Comparison of ENCODE assay signal across 18 mouse cellular contexts in the genomic region with DNA sequence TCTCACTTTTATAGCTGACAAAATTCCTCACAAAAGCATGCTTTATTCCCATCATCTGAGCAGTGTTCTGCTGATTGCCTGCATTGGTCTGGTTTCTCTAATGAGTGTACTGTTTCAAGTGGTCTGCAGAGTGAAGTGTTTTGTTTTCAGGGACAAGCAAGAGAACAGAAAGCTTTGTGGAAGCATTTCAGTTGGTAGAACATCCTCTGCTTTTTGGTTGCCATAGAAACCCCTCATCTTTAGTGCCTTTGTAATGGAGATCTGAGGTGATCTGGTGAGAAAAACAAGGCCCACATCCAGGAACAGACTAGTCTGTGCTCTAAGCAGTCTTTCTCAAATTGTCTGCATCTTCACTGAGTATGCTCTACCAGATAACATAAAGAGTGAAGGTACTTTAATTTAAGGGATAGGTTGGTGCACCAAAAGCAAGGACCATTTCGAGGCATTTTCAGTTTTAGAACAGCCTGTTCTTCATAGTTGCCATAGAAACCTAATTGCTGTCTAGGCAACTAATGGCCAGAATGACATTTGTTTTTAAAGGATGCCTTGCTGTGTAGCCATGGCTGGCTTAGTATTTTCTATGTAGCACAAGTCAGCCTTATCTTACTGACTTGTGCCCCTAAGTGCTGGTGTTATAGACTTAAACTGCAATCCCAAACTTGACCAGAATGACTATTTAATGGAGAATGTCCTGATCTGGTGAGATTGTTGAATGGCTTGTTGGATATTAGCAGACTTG. TPM values are rescaled to one million over a fixed set of nuclear protein-coding genes. Genes with fewer than 3 reads are reported as not detected.
A peak's percentile ranks its signal among the peaks of the same experiment; 100 is the strongest.
DNase-seq lines count a peak whose midpoint lies in the region; ATAC-seq lines count a peak whose summit lies in the region.
"Had no signal": no experiment of that assay in that cellular context is flagged by ENCODE, and none has a peak within 500 bp of the region (broad histone marks: within the 10 kb centered on the region; RNA-seq: fewer than 3 reads in every experiment).

No protein-coding gene starts in this region.

- intact Hi-C loops in heart, postnatal 36 days (cut with DNase I): no loop called here

- H3K4me3 ChIP-seq in midbrain, embryonic 12.5 days: no peak overlapping the region
- H3K4me3 ChIP-seq in midbrain, embryonic 10.5 days: no peak overlapping the region
- no peak overlapping the region for H3K4me3 ChIP-seq in hindbrain, embryonic 14.5 days (replicated peaks; ENCODE audit: low read length)
- no peak overlapping the region for H3K4me3 ChIP-seq in neural tube, embryonic 15.5 days (replicated peaks)
- H3K4me3 ChIP-seq: embryonic facial prominence, embryonic 10.5 days; liver, embryonic 13.5 days; megakaryocyte, embryonic 14.5 days had no signal

- H3K9ac ChIP-seq in midbrain, embryonic 12.5 days (replicated peaks): no peak overlapping the region
- H3K9ac ChIP-seq in hindbrain, embryonic 14.5 days: no peak overlapping the region
- H3K9ac ChIP-seq in neural tube, embryonic 15.5 days (replicated peaks): no peak overlapping the region
- H3K9ac ChIP-seq: liver, embryonic 13.5 days had no signal

- WGBS in midbrain, embryonic 12.5 days: 67% methylated on average over 1 of the region's 1 CpGs
- 73% methylated on average over 1 of the region's 1 CpGs for WGBS in midbrain, embryonic 10.5 days
- WGBS in hindbrain, embryonic 14.5 days: 25% methylated on average over 1 of the region's 1 CpGs
- 20% methylated on average over 1 of the region's 1 CpGs for WGBS in neural tube, embryonic 15.5 days

- no peaks in the 10 kb centered on the region for H3K9me3 ChIP-seq in midbrain, embryonic 12.5 days
- 0 out of 2 replicates have a peak, but pooled peaks cover 3% of the 10 kb centered on the region for H3K9me3 ChIP-seq in midbrain, embryonic 10.5 days (replicated peaks)
- no peaks in the 10 kb centered on the region for H3K9me3 ChIP-seq in hindbrain, embryonic 14.5 days (ENCODE audit: control insufficient read depth, low read length)
- no peaks in the 10 kb centered on the region for H3K9me3 ChIP-seq in neural tube, embryonic 15.5 days (replicated peaks)
- H3K9me3 ChIP-seq: embryonic facial prominence, embryonic 10.5 days; liver, embryonic 13.5 days had no signal

- no peak overlapping the region for H3K4me2 ChIP-seq in midbrain, embryonic 12.5 days (replicated peaks)
- H3K4me2 ChIP-seq in hindbrain, embryonic 14.5 days (replicated peaks): no peak overlapping the region
- H3K4me2 ChIP-seq in neural tube, embryonic 15.5 days: no peak overlapping the region
- H3K4me2 ChIP-seq: heart, embryonic 11.5 days; liver, embryonic 13.5 days had no signal

- no peaks in the 10 kb centered on the region for H3K27me3 ChIP-seq in midbrain, embryonic 12.5 days
- peaks cover 5% of the 10 kb centered on the region; the same call in 1 of the 2 replicates for H3K27me3 ChIP-seq in midbrain, embryonic 10.5 days (ENCODE audit: low read depth, poor library complexity, severe bottlenecking)
- H3K27me3 ChIP-seq in hindbrain, embryonic 14.5 days (ENCODE audit: control insufficient read depth, insufficient read depth, low read length): no peaks in the 10 kb centered on the region
- no peaks in the 10 kb centered on the region for H3K27me3 ChIP-seq in neural tube, embryonic 15.5 days (replicated peaks)
- H3K27me3 ChIP-seq: liver, embryonic 13.5 days; megakaryocyte, embryonic 14.5 days had no signal

- no peak for ATAC-seq in midbrain, embryonic 12.5 days (ENCODE audit: low FRiP score, low read depth)
- peak; percentile 60; the same call in 1 of the 2 replicates for ATAC-seq in hindbrain, embryonic 14.5 days (ENCODE audit: low FRiP score)
- peak; percentile 61 for ATAC-seq in neural tube, embryonic 15.5 days (ENCODE audit: low FRiP score)
- ATAC-seq: lung, postnatal 0 days had no signal

- no peaks in the 10 kb centered on the region for H3K4me1 ChIP-seq in midbrain, embryonic 12.5 days
- H3K4me1 ChIP-seq in midbrain, embryonic 10.5 days: 0 out of 2 replicates have a peak, but pooled peaks cover 6% of the 10 kb centered on the region
- no peaks in the 10 kb centered on the region for H3K4me1 ChIP-seq in hindbrain, embryonic 14.5 days (replicated peaks; ENCODE audit: control insufficient read depth, insufficient read depth, low read length)
- H3K4me1 ChIP-seq in neural tube, embryonic 15.5 days: no peaks in the 10 kb centered on the region
- H3K4me1 ChIP-seq: embryonic facial prominence, embryonic 10.5 days; liver, embryonic 13.5 days; megakaryocyte, embryonic 14.5 days had no signal

- no peak for DNase-seq in midbrain, embryonic 10.5 days (ENCODE audit: low spot score)
- peak; percentile 6 for DNase-seq in embryo, embryonic 11 days
- peak; percentile 31 for DNase-seq in hindbrain, embryonic 14.5 days (ENCODE audit: low spot score)
- DNase-seq in urinary bladder, adult 18-20 months (ENCODE audit: low spot score in 2 of 2): no peak
- DNase-seq in heart, postnatal 36 days: no peak
- DNase-seq in thymus, postnatal 25 days: no peak
- DNase-seq: cerebellum, adult 8-10 months; gastrocnemius, postnatal 14 days; left cerebral cortex, postnatal 4 days; liver, embryonic 13.5 days; thymus, adult 18-20 months had no signal

- H3K36me3 ChIP-seq in midbrain, embryonic 12.5 days: no peaks in the 10 kb centered on the region
- no peaks in the 10 kb centered on the region for H3K36me3 ChIP-seq in midbrain, embryonic 10.5 days
- no peaks in the 10 kb centered on the region for H3K36me3 ChIP-seq in hindbrain, embryonic 14.5 days (replicated peaks; ENCODE audit: control insufficient read depth, insufficient read depth)
- no peaks in the 10 kb centered on the region for H3K36me3 ChIP-seq in neural tube, embryonic 15.5 days
- H3K36me3 ChIP-seq: embryonic facial prominence, embryonic 10.5 days; liver, embryonic 13.5 days had no signal

- peak overlapping the region; percentile 20; the same call in 1 of the 2 replicates for H3K27ac ChIP-seq in midbrain, embryonic 12.5 days (replicated peaks)
- no peak overlapping the region for H3K27ac ChIP-seq in midbrain, embryonic 10.5 days (replicated peaks)
- peak overlapping the region; percentile 64 for H3K27ac ChIP-seq in hindbrain, embryonic 14.5 days
- peak overlapping the region; percentile 34 for H3K27ac ChIP-seq in neural tube, embryonic 15.5 days (replicated peaks)
- H3K27ac ChIP-seq: embryonic facial prominence, embryonic 10.5 days; liver, embryonic 13.5 days had no signal

RNA-seq across cellular contexts. Expression of gene Arxes2, which starts 44.8 kb away (rescaled TPM):
- polyA plus RNA-seq in midbrain, embryonic 12.5 days (2016; fragmentation: Nextera tagmentation; extraction: Ambion mirVana): 151 and 155 TPM in 2 replicates
- polyA plus RNA-seq in midbrain, embryonic 10.5 days (2016; fragmentation: Nextera tagmentation; extraction: Ambion mirVana): 117 TPM in 2 replicates
- polyA plus RNA-seq in hindbrain, embryonic 14.5 days (2014; fragmentation: Nextera tagmentation; extraction: Ambion mirVana): 271 and 297 TPM in 2 replicates
- 244 and 276 TPM in 2 replicates for polyA plus RNA-seq in neural tube, embryonic 15.5 days (2015; fragmentation: Nextera tagmentation; extraction: Ambion mirVana)
- total RNA-seq in heart, postnatal 36 days (2021): 1 to 10 TPM; 1.4 to 2.2 TPM
- total RNA-seq: MEL had no signal

Comparison
In these comparisons a context has a peak if more than half of its experiments do, and no peak if none do; other contexts are left out.
1. DNase-seq: peak in embryo, embryonic 11 days (single experiment) and hindbrain, embryonic 14.5 days (single experiment); none in midbrain, embryonic 10.5 days (single experiment), urinary bladder, adult 18-20 months (0 of 2), heart, postnatal 36 days (0 of 2) and thymus, postnatal 25 days (single experiment).